Mouse (Mus musculus) forebrain, postnatal 0 days (tissue): ENCODE data around the gene Slc25a39. TPM values are rescaled to one million over a fixed set of nuclear protein-coding genes. Genes with fewer than 3 reads are reported as not detected.

Source experiments
- ATAC-seq: fragments of 200-750 bp; cut with Nextera tagmentation; 2 replicates; pipeline ENCODE4 v1.8.0; 2017; ENCODE audit warnings: mild to moderate bottlenecking, moderate library complexity
- DNase-seq: peaks from one replicate; pipeline ENCODE4 v3.0.0-alpha.2; 2015
- H3K27ac ChIP-seq: fragments of 300-500 bp; sonication (generic); 2 replicates; pipeline ENCODE4 v1.5.1; 2014; ENCODE audit warnings: low read depth, mild to moderate bottlenecking, antibody characterized with exemption, low read length, moderate library complexity, mixed read lengths
- H3K27me3 ChIP-seq: fragments of 300-500 bp; sonication (generic); 2 replicates; pipeline ENCODE4 v1.6.1; 2014; ENCODE audit warnings: mild to moderate bottlenecking, low read length, mixed read lengths; ENCODE audit not compliant: insufficient read depth
- H3K36me3 ChIP-seq: fragments of 300-500 bp; sonication (generic); 2 replicates; pipeline ENCODE4 v1.6.1; 2014; ENCODE audit warnings: mild to moderate bottlenecking, moderate library complexity; ENCODE audit not compliant: insufficient read depth
- H3K4me1 ChIP-seq: fragments of 300-500 bp; sonication (generic); 2 replicates; pipeline ENCODE4 v1.6.1; 2014; ENCODE audit warnings: antibody characterized with exemption; ENCODE audit not compliant: insufficient read depth
- H3K4me2 ChIP-seq: fragments of 300-500 bp; sonication (generic); 2 replicates; pipeline ENCODE4 v1.6.1; 2014; ENCODE audit warnings: low read depth, mild to moderate bottlenecking, moderate library complexity
- H3K4me3 ChIP-seq: fragments of 300-500 bp; sonication (generic); 2 replicates; pipeline ENCODE4 v1.5.1; 2014; ENCODE audit warnings: low read depth, low read length, mixed read lengths
- H3K9ac ChIP-seq: fragments of 300-500 bp; sonication (generic); 2 replicates; pipeline ENCODE4 v1.6.1; 2014; ENCODE audit warnings: mild to moderate bottlenecking
- H3K9me3 ChIP-seq: fragments of 300-500 bp; sonication (generic); 2 replicates; pipeline ENCODE4 v1.6.1; 2016; ENCODE audit warnings: low read length
- CTCF ChIP-seq: sonication (generic); IDR thresholded peaks from 2 replicates; pipeline ENCODE4 v1.5.1; 2016; ENCODE audit warnings: antibody characterized with exemption, control low read depth, low read depth
- WGBS: fragments of 180-500 bp; shearing (Covaris S2); extraction: QIAGEN DNeasy Blood & Tissue Kit; methylation state at CpG from one replicate; pipeline ENCODE4 v1.1.7; 2014; 5-methylcytosine and 5-hydroxymethylcytosine counted together
- polyA plus RNA-seq: library from polyadenylated mRNA; unstranded; fragments of >200 nt; fragmentation: Nextera tagmentation; extraction: Ambion mirVana; gene quantifications from 2 replicates; pipeline ENCODE4 v1.2.1, GENCODE M21; 2015
- total RNA-seq: library from RNA; depleted of rRNA; stranded (reverse); fragments of >200 nt; gene quantifications from 2 replicates; pipeline ENCODE4 v1.2.3, GENCODE M21; 2014

Slc25a39 gene
- total and polyA plus RNA-seq, 2 experiments from 2014 or later: 114 to 129 TPM

GRCm38 (mm10) chr11:102432115-102432843 lies 24.5 kb upstream of the Slc25a39 start:
- peaks cover 4% of the 10 kb centered on the region for H3K4me1 ChIP-seq
- no peak overlapping the region for H3K27ac ChIP-seq
- H3K4me2 ChIP-seq: no peak overlapping the region
- peaks cover 33% of the 10 kb centered on the region for H3K36me3 ChIP-seq
- H3K4me3 ChIP-seq: no peak overlapping the region
- H3K9me3 ChIP-seq: no peaks in the 10 kb centered on the region
- ATAC-seq (no peak), DNase-seq (no peak)
- H3K27me3 ChIP-seq: no peaks in the 10 kb centered on the region
- 68% methylated on average over 16 of the region's 16 CpGs for WGBS
- H3K9ac ChIP-seq: no peak overlapping the region
- TF ChIP-seq CTCF: no peak

GRCm38 (mm10) chr11:102431728-102432114 lies 24.0 kb upstream of the Slc25a39 start:
- no peak overlapping the region for H3K4me2 ChIP-seq
- H3K4me3 ChIP-seq: no peak overlapping the region
- TF ChIP-seq CTCF: no peak
- ATAC-seq: no peak
- no peaks in the 10 kb centered on the region for H3K9me3 ChIP-seq
- H3K4me1 ChIP-seq: no peaks in the 10 kb centered on the region; the same call in 1 of the 2 replicates
- no peaks in the 10 kb centered on the region for H3K27me3 ChIP-seq
- no peak for DNase-seq
- H3K36me3 ChIP-seq: peaks cover 31% of the 10 kb centered on the region
- no peak overlapping the region for H3K9ac ChIP-seq
- 87% methylated on average over 3 of the region's 3 CpGs for WGBS
- no peak overlapping the region for H3K27ac ChIP-seq

GRCm38 (mm10) chr11:102431018-102431645 lies 23.4 kb upstream of the Slc25a39 start:
- peaks cover 26% of the 10 kb centered on the region for H3K36me3 ChIP-seq
- peak overlapping the region; percentile 97 for H3K4me2 ChIP-seq
- WGBS: 1% methylated on average over 7 of the region's 7 CpGs
- H3K4me3 ChIP-seq: peak overlapping the region; percentile 63
- ATAC-seq (peak; percentile 47), DNase-seq (peak; percentile 86)
- no peaks in the 10 kb centered on the region; the same call in 1 of the 2 replicates for H3K4me1 ChIP-seq
- H3K27me3 ChIP-seq: no peaks in the 10 kb centered on the region
- H3K27ac ChIP-seq: peak overlapping the region; percentile 64
- TF ChIP-seq CTCF: peak; percentile 84
- H3K9ac ChIP-seq: peak overlapping the region; percentile 58
- H3K9me3 ChIP-seq: no peaks in the 10 kb centered on the region

- peak; percentile 92 for DNase-seq
- H3K9me3 ChIP-seq: no peaks in the 10 kb centered on the region
- ATAC-seq: peak; percentile 96
- H3K27ac ChIP-seq: peak within 1 kb of the TSS; percentile 64
- H3K27me3 ChIP-seq: no peaks in the 10 kb centered on the region
- H3K4me3 ChIP-seq: peak within 1 kb of the TSS; percentile 63
- peak within 1 kb of the TSS; percentile 97 for H3K4me2 ChIP-seq
- H3K36me3 ChIP-seq: peaks cover 18% of the 10 kb centered on the region
- no peaks in the 10 kb centered on the region; the same call in 1 of the 2 replicates for H3K4me1 ChIP-seq
- peak within 1 kb of the TSS; percentile 58 for H3K9ac ChIP-seq
- 2% methylated on average over 29 of the region's 29 CpGs for WGBS
- no peak for TF ChIP-seq CTCF
These were observed 22.6 kb upstream of the Slc25a39 start, which contains the start of gene Grn for GRCm38 (mm10) chr11:102430121-102431017. Gene Grn, plus strand, starts transcription at chr11:102430315.

GRCm38 (mm10) chr11:102429551-102429950 lies 21.8 kb upstream of the Slc25a39 start:
- no peaks in the 10 kb centered on the region for H3K27me3 ChIP-seq
- H3K4me1 ChIP-seq: no peaks in the 10 kb centered on the region; the same call in 1 of the 2 replicates
- peak overlapping the region; percentile 97 for H3K4me2 ChIP-seq
- peak overlapping the region; percentile 63 for H3K4me3 ChIP-seq
- no peak overlapping the region for H3K27ac ChIP-seq
- DNase-seq (no peak), ATAC-seq (no peak)
- TF ChIP-seq CTCF: no peak
- H3K9me3 ChIP-seq: no peaks in the 10 kb centered on the region
- peaks cover 11% of the 10 kb centered on the region; the same call in 1 of the 2 replicates for H3K36me3 ChIP-seq
- H3K9ac ChIP-seq: peak overlapping the region; percentile 40; the same call in 1 of the 2 replicates
- 54% methylated on average over 3 of the region's 3 CpGs for WGBS

GRCm38 (mm10) chr11:102428981-102429540 lies 21.3 kb upstream of the Slc25a39 start:
- H3K4me2 ChIP-seq: no peak overlapping the region
- H3K27me3 ChIP-seq: no peaks in the 10 kb centered on the region
- H3K4me3 ChIP-seq: no peak overlapping the region
- H3K27ac ChIP-seq: no peak overlapping the region
- no peak overlapping the region for H3K9ac ChIP-seq
- no peak for DNase-seq
- H3K9me3 ChIP-seq: no peaks in the 10 kb centered on the region
- no peaks in the 10 kb centered on the region; the same call in 1 of the 2 replicates for H3K4me1 ChIP-seq
- TF ChIP-seq CTCF: no peak
- no peak for ATAC-seq
- H3K36me3 ChIP-seq: peaks cover 11% of the 10 kb centered on the region; the same call in 1 of the 2 replicates
- WGBS: 67% methylated on average over 8 of the region's 8 CpGs
